Mouse (Mus musculus) testis, postnatal 10 days (tissue): ENCODE measurements at regions not wholly inside any gene's neighbourhood (a gene's known extent, or its start where the extent isn't known, plus 50 kb on each side); places are given as distances from the start of the nearest gene placed in this dataset.

Experiments used
- DNase-seq: peaks from one replicate; pipeline ENCODE4 v3.0.0; 2021; ENCODE audit warnings: low spot score

DNA sequence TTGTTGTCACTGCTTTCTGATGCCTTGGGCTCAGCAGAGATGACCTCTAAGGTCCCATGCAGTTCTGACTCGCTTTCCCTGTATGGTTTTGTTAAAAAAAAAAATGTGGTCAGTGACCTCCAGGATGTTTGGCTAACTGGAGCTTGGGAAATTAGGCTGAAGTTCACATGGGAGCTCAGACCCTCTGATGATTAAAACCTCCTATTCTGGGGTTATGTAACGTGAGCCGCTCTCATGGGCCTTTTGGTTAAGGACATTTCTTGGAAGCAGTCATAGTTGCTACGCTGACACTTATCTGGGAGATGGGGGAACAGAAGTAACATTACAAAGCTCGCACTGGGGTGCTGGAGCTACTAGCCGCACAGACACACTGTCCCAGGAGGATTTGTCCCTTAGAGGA is 274.9 kb downstream of the Foxo1 start:
- no peak for DNase-seq

DNA sequence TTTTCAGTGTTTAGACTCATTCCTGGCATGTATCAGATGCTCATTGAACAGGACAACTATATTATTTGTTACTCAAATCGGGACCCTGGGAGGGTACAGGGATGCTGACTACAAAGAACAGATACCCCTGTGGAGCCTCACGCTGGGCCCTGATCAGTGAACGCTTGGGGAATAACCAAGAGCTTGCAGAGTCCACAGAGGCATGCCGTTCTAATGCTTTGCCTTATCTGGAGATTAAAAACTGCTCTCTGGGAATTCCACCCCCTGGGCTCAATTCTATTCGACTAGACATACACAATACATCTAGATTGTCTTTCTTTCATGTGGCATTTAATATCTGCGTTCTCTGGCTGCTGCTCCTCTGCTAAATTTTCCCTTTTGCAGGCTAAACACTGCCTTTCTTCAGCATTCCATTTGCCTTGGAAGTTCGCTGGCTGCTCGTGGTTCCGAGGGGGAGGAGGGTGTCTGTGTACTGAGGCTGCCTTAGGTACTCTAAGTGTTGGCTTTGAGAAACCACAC is 272.8 kb downstream of the Foxo1 start:
- DNase-seq = no peak

- DNase-seq = no peak
Measured at GRCm38 (mm10) chr3:52539813-52540378, 271.8 kb downstream of the Foxo1 start.

DNA sequence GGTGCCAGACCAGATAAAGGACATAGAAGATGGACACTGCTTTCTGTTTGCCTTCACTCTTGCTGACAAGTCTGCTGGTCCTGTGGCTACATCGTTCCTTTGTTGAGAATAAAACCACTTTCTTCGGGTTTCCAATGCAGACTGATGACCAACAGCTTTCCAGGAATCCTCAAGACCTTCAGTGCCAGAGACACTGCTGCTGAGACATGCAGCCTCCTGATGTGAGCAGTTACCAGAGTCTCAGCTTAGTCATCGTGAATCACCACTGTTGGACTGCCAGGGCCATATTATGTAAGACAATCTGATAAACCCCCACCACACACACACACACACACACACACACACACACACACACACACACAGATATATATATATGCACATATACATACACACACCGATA is 270.2 kb downstream of the Foxo1 start:
- DNase-seq = no peak

DNA sequence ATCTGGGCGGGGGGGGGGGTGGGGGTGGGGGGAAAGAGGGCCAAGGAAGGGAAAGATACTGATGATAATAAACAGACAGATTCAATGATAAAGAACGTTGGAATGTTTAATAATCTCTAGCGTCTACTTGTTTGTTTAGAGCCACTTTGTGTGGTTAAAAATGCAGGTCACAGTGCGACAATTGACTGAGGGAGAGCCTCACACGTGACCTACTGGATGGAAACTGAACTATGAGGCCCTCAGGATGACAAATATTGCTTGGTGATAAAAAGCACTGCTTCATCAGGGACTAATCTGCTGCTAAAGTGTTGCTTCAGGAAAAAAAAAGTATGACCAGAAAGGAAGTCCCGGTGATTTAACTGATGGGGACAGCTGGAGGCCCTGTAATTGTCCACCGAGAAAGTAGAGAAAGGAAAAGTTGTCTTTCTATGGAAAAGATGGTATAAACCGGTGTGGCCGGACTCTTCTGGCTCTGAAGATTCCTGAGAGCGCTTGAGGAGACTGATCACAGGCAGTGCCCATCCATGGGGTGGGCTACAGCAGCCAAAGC is 269.3 kb downstream of the Foxo1 start:
- no peak for DNase-seq

- DNase-seq = no peak
Measured at GRCm38 (mm10) chr3:52535411-52536021, 267.4 kb downstream of the Foxo1 start.

GRCm38 (mm10) chr3:52534118-52534517 is 266.0 kb downstream of the Foxo1 start:
- DNase-seq = no peak

DNA sequence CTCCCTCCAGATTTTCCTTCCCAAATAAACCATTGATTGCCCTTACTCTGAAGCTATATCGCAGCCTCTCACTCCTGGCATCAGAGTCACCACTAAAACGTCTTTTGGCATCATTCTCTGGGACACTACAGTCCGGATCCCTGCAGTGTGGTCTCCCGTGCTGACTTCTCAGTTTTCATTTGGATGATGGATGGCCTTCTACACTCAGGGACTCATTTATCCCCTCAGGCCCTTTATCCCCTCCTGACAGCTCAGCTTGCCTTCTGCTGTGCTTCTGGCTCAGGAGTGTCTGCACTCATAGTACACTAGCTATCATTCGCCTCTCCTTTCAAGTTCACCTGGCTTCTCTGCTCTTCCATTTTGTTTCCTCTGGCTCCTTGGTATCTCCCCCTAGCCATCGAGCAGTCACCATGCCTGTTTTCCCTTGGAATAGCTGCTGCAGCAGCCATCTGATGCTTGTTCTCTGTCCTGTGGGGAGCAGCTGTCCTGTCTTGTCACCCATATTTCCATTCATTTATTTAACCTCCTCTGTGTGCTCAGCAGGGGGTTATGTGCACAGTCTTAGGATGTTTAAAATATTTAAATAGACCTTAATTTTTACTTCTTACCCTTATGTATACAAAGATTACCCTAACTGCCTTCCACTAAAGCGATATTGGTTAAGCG is 263.7 kb downstream of the Foxo1 start:
- no peak for DNase-seq

DNA sequence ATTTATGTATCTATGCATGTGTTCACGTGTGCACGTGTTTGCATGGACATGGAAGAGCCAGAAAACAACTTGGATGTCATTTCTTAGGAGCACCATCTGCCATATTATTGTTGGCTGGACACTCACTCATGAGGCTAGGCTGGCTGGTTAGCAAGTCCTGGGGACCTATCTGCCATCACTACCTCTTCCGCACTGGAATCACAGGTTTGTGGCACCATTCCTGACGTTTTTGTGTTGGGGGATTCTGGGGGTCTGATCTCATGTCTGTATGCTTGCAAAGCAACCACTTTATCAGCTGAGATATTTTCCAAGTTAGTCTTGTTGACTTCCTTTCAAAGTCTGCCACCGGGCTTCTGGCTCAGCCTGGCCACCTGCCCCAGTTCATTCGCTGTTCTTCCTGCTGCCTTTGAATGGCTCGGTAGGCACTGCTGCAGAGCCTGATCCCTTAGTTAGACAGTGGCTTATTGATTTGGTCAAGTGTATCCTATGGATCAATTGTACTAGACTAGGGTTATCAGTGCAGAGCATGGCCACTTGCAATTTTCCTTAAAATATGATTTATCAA is 262.4 kb downstream of the Foxo1 start:
- no peak for DNase-seq

DNA sequence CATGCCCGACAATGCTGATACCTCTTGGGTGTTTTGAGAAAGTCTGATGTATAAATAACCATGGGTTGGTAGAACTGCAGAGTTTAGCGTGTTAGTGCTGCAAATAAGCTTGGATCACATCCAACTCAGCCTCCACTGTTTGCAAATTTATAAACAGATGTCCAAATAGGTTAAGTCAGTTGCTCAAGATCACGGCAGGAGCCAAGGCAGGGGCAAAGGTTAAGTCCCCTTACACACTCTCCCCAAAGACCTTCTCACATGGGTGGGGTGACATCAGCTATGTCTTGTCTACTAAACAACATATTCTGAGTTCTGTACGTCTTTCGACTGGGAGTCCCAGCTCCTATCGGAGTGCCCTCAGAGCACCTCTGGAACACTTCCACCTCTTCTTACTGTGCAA is 261.0 kb downstream of the Foxo1 start:
- DNase-seq = no peak

DNA sequence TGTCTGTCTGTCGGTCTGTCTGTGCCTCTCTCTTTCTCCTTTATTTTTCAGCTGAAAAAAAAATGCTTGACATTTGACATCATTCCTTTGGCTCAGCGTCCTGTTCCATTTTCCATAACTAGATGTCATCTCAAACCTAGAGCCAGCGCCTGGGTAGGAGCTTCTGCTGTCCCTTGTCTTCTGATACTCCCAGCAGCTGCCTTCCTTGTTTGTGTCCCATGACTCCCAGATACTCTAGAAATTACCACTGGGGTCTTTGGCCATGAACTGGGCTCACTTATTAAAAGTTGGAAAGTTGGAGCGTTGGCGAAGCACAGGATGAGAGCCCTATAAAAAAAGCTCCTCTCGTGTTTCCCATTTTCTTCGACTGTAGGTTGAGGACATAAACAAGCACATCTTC is 260.4 kb downstream of the Foxo1 start:
- no peak for DNase-seq

GRCm38 (mm10) chr3:52527781-52528180 is 259.6 kb downstream of the Foxo1 start:
- DNase-seq = no peak

- no peak for DNase-seq
Measured at GRCm38 (mm10) chr3:52527010-52527754, 259.0 kb downstream of the Foxo1 start.

DNA sequence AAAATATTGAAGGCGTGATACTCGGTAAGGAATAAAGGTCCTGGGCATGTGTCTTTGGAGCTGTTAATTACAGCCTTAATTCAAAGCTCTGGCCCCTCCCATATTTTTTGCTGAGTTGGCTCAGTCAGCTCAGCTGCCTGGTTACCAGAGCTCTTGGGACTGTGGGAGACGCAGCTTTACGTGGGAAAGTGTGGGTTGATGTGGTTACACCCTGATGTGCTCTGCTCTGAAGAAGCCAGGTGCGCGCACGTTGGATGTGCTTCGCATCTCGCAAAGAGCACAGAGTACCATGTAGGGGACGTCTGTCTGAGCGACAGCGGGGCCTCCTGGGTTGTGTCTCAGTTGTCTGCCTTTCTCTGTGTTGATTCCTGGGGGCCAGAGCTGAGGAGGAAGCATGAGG is 254.8 kb downstream of the Foxo1 start:
- DNase-seq = no peak

DNA sequence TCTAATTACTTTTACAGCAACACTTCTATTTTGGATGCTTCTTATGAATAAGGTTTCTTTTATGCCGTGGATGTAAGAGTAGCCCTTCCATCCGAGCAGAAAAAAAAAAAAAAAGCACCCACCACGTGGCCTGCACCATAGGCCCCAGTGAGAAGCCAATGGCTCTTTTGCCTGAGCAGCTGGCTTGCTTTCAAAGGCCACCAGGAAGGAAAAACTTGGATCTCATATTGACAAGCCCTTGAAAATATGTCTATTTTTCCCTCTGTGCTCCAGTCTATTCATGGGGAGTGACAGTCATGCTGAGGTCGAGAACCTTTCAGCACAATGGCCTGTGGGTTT is 252.4 kb downstream of the Foxo1 start:
- DNase-seq = no peak

DNA sequence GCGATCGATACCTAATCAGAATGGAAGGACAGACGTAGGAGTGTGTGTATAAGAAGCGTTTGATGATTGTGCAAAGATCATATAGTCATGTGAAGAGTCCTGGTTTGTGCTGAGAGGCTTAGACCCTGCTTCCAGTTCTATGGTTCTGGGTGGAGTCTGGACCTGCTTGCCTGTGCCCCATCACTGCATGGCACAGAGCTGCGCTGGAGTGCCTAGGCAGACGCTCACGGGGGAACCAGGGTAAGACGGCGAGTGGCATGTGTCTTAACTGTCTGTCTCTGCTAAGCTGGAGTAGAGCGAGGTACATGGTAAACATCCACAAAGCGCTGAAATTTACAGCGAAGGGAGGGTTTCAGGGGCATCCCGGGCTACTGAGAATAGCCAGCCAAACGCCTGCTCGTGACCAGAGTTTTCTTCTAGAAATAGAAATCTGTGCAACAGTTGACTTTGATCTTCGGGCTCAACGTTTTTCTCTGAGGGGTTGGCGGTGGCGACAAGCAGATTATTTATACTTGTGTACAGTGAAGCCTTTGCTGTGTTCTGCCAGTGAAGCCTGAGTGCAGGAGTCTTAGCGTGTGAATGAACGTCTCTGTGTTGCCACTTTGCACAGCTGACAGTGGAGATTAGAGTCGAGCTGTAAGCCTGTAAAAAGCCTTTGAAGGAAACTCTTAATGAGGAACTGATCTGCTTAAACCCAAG is 251.9 kb downstream of the Foxo1 start:
- DNase-seq = no peak

- no peak for DNase-seq
Measured at GRCm38 (mm10) chr3:52517808-52518207, 249.7 kb downstream of the Foxo1 start.

DNA sequence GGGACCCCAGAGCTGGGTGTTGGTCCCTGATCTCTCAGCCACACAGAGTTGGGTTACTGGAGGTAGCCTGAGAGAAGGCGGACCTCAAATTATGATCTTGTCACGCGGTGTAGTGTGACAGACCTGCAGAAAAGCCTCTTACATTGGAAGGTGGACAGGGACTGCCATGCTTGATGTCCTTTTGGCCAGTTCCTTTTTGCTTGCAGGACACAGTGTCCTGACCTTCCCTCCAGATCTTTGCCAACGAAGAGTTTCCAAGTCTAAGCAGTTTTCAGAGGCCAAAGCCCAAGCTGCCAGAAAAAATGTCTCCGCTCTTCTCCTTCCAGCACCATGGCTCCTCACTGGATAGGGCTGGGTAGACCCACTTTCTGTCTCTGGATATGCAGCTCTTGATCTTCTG is 248.6 kb downstream of the Foxo1 start:
- no peak for DNase-seq

GRCm38 (mm10) chr3:52512761-52513160 is 244.6 kb downstream of the Foxo1 start:
- no peak for DNase-seq

GRCm38 (mm10) chr3:52511549-52511948 is 243.4 kb downstream of the Foxo1 start:
- DNase-seq = no peak

- no peak for DNase-seq
Measured at GRCm38 (mm10) chr3:52510831-52511230, 242.7 kb downstream of the Foxo1 start.
